Mouse (Mus musculus): ENCODE measurements around the gene Fam53b. TPM values are rescaled to one million over a fixed set of nuclear protein-coding genes. Genes with fewer than 3 reads are reported as not detected.

The Fam53b gene
- polyA plus RNA-seq, 1 experiment from 2014 or later, result 13.6 TPM

DNA sequence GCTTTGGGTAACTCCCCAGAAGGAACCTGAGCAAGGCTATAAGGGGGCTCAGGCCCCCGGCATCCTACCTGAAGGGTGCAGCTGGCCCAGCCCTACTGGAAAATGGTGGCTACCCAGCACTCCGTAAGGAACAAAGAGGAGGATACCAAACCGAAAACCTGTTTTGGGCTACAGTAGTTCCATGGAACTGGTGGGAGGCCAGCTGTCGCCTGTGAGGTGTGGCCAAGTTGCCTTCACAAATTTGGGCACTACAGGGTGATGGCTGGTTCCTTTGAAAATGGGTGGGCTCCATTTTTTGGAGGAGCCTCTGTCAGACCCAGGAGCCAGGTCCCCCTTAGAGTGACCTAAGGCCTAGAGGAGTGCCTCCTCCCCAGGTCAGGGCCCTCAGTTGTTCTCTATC is 98.4 kb downstream of the Fam53b start:
- Histone ChIP-seq H3K4me3 (ENCODE audit: low read depth, low read length) (no peak overlapping the region), H3K4me2 (ENCODE audit: low read length) (no peak overlapping the region), H3K9ac (ENCODE audit: low read depth, low read length) (no peak overlapping the region), H3K4me1 (ENCODE audit: control insufficient read depth, insufficient read depth, low read length) (peaks cover 18% of the 10 kb centered on the region), H3K27me3 (ENCODE audit: control insufficient read depth, insufficient read depth, low read depth, low read length) (no peaks in the 10 kb centered on the region), H3K36me3 (ENCODE audit: control insufficient read depth, insufficient read depth, low read length) (no peaks in the 10 kb centered on the region), H3K9me3 (replicated peaks; ENCODE audit: control insufficient read depth, low read length, poor library complexity, severe bottlenecking) (no peaks in the 10 kb centered on the region), H3K27ac (ENCODE audit: low read length) (peak overlapping the region; percentile 49)
- ATAC-seq, result no peak
- 98% methylated on average over 4 of the region's 4 CpGs for WGBS

DNA sequence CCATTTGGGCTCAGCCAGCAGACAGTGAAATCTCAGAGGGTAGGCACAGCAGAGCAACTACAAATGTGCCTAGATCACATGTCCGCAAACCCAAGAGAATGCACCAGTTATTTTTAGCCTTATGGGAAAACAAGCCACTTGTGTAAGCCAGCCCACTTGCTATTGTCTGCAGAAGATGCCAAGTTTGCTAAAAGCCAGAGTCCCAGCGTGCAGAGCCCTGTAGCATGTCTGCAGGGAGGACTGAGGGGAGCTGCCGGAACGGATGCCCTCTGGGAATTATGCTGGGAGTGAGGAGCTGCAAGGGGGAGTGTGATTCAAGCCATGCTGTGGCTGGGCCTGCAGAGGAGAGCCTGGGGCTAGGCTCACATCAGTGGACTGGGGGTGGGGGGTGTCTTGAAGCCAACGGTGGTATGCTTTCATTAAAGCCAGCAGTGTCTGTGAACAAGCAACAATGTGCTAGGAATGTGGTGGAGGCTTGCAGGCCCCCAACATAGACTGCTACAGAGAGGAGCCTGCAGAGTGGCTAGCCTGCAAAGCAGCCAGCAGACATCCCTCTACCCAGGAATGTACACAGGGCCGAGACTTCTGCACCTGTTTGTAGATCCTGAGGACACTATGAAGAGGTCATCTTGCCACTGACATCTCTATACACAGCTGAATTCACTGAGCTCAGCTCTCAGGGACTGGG is 99.3 kb downstream of the Fam53b start:
- ATAC-seq, result peak; percentile 52
- no peaks in the 10 kb centered on the region for H3K36me3 ChIP-seq (ENCODE audit: control insufficient read depth, insufficient read depth, low read length)
- H3K4me3 ChIP-seq (ENCODE audit: low read depth, low read length), result no peak overlapping the region
- 37% methylated on average over 6 of the region's 6 CpGs for WGBS
- peak overlapping the region; percentile 75 for H3K27ac ChIP-seq (ENCODE audit: low read length)
- H3K4me1 ChIP-seq (ENCODE audit: control insufficient read depth, insufficient read depth, low read length), result peaks cover 18% of the 10 kb centered on the region
- H3K9me3 ChIP-seq (replicated peaks; ENCODE audit: control insufficient read depth, low read length, poor library complexity, severe bottlenecking), result no peaks in the 10 kb centered on the region
- H3K4me2 ChIP-seq (ENCODE audit: low read length), result no peak overlapping the region
- H3K9ac ChIP-seq (ENCODE audit: low read depth, low read length), result 0 out of 2 replicates have a peak overlapping the region, but pooled peaks have one; percentile 21
- no peaks in the 10 kb centered on the region for H3K27me3 ChIP-seq (ENCODE audit: control insufficient read depth, insufficient read depth, low read depth, low read length)

DNA sequence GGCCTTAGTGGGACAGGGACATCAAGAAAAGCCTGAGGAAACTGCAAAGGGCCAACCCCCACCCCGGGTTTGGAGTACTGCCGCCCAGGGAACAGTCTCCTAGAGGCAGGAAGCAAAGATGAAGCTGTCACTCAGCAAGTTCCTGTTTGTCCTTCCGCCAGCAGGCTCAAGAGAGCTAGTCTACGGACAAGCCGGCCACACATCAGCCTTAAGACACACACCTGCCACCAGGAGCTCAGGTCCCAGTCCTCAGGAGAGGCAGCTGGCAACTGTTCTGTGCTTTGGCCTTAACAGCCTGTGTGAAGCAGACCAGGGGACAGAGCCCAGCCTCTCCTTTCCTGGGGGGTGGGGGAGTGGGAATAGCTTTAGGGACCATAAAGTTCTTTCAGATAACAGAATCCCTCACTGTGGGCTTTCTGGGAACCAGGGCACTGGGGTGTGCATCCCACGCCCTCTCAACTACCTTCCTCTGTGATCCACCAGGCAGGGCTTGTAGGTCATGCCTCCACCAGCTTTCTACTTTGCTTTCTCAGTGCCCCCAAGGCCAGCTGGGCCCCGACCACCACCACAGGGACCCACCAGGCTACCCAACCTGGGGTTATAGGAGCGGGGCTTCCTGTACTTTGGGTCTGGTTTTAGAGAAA is 100.1 kb downstream of the Fam53b start:
- H3K4me3 ChIP-seq (ENCODE audit: low read depth, low read length), result no peak overlapping the region
- peaks cover 18% of the 10 kb centered on the region for H3K4me1 ChIP-seq (ENCODE audit: control insufficient read depth, insufficient read depth, low read length)
- peak overlapping the region; percentile 75 for H3K27ac ChIP-seq (ENCODE audit: low read length)
- no peak overlapping the region for H3K9ac ChIP-seq (ENCODE audit: low read depth, low read length)
- no peaks in the 10 kb centered on the region for H3K36me3 ChIP-seq (ENCODE audit: control insufficient read depth, insufficient read depth, low read length)
- H3K4me2 ChIP-seq (ENCODE audit: low read length), result no peak overlapping the region
- no peak for ATAC-seq
- H3K27me3 ChIP-seq (ENCODE audit: control insufficient read depth, insufficient read depth, low read depth, low read length), result no peaks in the 10 kb centered on the region
- H3K9me3 ChIP-seq (replicated peaks; ENCODE audit: control insufficient read depth, low read length, poor library complexity, severe bottlenecking), result no peaks in the 10 kb centered on the region
- 78% methylated on average over 8 of the region's 8 CpGs for WGBS

DNA sequence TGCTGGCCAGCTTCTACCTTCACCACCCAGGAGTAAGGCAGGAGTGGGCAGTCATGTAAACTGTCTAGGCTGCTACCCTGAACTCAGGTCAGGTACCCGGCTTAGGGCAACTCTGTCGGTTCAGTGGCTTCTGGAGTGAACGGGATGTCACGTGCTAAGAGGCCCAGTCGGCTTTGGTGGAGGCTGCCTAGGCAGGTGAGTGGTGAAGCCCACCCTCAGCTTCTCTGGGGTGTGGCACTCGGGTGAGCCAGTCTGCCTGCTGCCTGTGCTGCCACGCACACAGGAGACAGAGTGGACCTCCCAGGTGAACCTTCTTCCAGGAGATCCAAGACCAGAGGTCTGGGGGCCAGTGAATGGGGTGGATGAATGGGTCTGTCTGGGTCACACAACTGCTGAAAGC is 100.7 kb downstream of the Fam53b start:
- ATAC-seq, result no peak
- no peaks in the 10 kb centered on the region for H3K27me3 ChIP-seq (ENCODE audit: control insufficient read depth, insufficient read depth, low read depth, low read length)
- no peak overlapping the region for H3K9ac ChIP-seq (ENCODE audit: low read depth, low read length)
- no peak overlapping the region for H3K4me2 ChIP-seq (ENCODE audit: low read length)
- H3K4me1 ChIP-seq (ENCODE audit: control insufficient read depth, insufficient read depth, low read length), result peaks cover 18% of the 10 kb centered on the region
- H3K9me3 ChIP-seq (replicated peaks; ENCODE audit: control insufficient read depth, low read length, poor library complexity, severe bottlenecking), result no peaks in the 10 kb centered on the region
- no peak overlapping the region for H3K27ac ChIP-seq (ENCODE audit: low read length)
- no peak overlapping the region for H3K4me3 ChIP-seq (ENCODE audit: low read depth, low read length)
- 89% methylated on average over 7 of the region's 7 CpGs for WGBS
- H3K36me3 ChIP-seq (ENCODE audit: control insufficient read depth, insufficient read depth, low read length), result no peaks in the 10 kb centered on the region

DNA sequence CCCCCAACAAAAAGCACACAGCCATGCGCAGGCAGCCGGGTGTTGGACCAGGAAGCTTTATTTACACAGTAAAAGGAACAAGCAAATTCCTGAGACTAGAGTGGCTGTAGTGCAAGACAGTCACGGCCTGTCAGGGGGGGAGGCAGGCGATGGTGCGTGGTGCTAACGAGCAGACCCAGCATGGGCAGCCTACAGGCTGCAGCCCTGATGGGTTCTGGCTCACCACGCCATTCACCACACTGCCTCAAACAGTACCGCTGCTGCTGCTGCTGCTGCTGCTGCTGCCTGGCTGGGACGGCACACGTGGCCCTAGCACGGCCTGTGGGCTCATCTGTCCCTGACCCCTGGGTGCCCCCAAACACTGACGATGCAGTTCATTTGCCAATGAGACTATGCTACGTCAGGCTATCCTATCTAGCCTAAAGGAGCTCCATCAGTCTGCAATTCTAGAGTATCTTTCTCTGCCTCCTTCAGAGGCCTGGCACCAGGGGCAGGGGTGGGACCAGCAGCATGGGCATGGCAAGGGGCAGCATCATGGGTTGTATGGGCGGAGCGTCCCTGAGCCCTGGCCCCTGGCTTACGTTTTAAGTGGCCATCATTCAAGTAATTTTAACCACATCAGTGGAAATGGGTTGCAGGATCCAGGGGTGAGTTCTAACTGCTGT is 101.5 kb downstream of the Fam53b start:
- 0 out of 2 replicates have a peak, but pooled peaks have one; percentile 22 for ATAC-seq

DNA sequence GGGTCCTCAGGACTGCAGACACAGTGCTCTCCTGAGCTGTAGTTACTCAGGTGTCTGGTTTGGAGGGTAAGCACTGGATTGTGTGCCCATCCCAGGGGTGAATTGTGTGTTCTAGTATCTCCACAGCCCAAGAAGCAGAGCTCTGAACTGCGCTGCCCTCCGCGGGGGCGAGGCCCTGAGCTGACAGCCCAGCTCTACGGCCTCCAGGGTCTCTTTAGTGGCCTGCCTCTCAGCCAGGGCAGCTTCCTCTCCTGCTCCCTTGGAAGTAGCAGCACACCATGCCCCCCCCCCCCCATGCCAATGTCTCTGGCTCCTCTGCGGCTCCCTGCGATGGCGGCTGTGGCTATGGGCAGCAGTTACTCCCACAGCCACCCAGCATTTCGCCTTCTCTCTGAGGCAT is 102.1 kb downstream of the Fam53b start:
- no peaks in the 10 kb centered on the region for H3K36me3 ChIP-seq (ENCODE audit: control insufficient read depth, insufficient read depth, low read length)
- no peaks in the 10 kb centered on the region for H3K9me3 ChIP-seq (replicated peaks; ENCODE audit: control insufficient read depth, low read length, poor library complexity, severe bottlenecking)
- no peak for ATAC-seq
- no peak overlapping the region for H3K4me2 ChIP-seq (ENCODE audit: low read length)
- 0 out of 2 replicates have a peak overlapping the region, but pooled peaks have one; percentile 26 for H3K9ac ChIP-seq (ENCODE audit: low read depth, low read length)
- no peak overlapping the region for H3K4me3 ChIP-seq (ENCODE audit: low read depth, low read length)
- H3K27ac ChIP-seq (ENCODE audit: low read length), result 0 out of 2 replicates have a peak overlapping the region, but pooled peaks have one; percentile 29
- H3K27me3 ChIP-seq (ENCODE audit: control insufficient read depth, insufficient read depth, low read depth, low read length), result no peaks in the 10 kb centered on the region
- peaks cover 18% of the 10 kb centered on the region for H3K4me1 ChIP-seq (ENCODE audit: control insufficient read depth, insufficient read depth, low read length)
- WGBS, result 82% methylated on average over 9 of the region's 9 CpGs

More for the DNA sequence above, 101.5 kb downstream of the Fam53b start:
- 0 out of 2 replicates have a peak overlapping the region, but pooled peaks have one; percentile 29 for H3K27ac ChIP-seq (ENCODE audit: low read length)
- WGBS, result 50% methylated on average over 16 of the region's 16 CpGs
- H3K4me3 ChIP-seq (ENCODE audit: low read depth, low read length), result no peak overlapping the region
- no peak overlapping the region for H3K4me2 ChIP-seq (ENCODE audit: low read length)
- H3K27me3 ChIP-seq (ENCODE audit: control insufficient read depth, insufficient read depth, low read depth, low read length), result no peaks in the 10 kb centered on the region
- H3K9me3 ChIP-seq (replicated peaks; ENCODE audit: control insufficient read depth, low read length, poor library complexity, severe bottlenecking), result no peaks in the 10 kb centered on the region
- 0 out of 2 replicates have a peak overlapping the region, but pooled peaks have one; percentile 26 for H3K9ac ChIP-seq (ENCODE audit: low read depth, low read length)
- peaks cover 18% of the 10 kb centered on the region for H3K4me1 ChIP-seq (ENCODE audit: control insufficient read depth, insufficient read depth, low read length)
- no peaks in the 10 kb centered on the region for H3K36me3 ChIP-seq (ENCODE audit: control insufficient read depth, insufficient read depth, low read length)

DNA sequence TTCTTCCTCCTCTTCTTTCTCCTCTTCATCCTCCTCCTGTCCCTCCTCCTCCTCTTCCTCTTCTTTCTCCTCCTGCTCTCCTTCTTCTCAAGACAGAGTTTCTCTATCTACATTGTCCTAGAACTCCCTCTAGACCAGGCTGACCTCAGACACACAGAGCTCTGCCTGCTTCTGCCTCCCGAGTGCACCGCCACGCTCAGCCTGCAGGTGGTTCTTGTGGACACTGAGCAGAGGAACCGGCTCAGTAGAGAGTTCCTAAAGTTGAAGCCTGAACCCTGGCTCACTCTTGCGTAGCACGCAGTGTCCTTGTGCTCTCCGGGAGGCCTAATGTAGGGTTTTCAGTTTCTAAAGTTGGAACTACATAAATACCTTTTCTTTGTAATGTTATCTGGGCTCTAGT is 108.6 kb downstream of the Fam53b start:
- ATAC-seq, result no peak
- WGBS, result 90% methylated on average over 7 of the region's 7 CpGs

DNA sequence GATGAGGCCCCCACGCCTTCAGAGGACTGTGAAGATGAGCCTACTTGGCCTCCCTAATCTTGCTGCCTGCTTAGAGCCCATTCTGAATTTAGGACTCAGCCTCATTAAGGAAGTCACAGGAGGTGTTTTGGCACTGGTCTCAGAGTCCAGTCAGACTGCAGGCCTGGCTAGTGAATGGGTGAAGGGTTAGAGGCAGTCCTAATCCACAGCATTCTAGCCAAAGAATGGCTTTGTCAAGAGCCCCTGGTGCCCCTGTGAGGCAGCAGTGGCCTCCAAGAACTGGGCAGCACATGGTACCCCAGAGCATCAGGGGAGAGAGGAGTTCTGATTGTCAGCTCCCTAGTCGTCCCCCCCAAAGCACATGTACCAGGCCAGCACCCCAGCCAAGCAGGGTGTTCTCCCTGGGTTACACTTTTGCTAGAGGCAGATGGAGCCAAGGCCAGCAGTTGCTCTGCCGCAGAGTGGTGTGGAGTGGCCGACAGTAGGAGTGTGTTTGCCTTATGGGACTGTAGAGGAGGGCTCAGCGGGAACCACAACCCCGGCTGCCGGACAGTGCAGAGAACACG is 109.3 kb downstream of the Fam53b start:
- WGBS, result 86% methylated on average over 8 of the region's 8 CpGs
- H3K9ac ChIP-seq (ENCODE audit: low read depth, low read length), result no peak overlapping the region
- H3K27ac ChIP-seq (ENCODE audit: low read length), result no peak overlapping the region
- H3K4me1 ChIP-seq (ENCODE audit: control insufficient read depth, insufficient read depth, low read length), result no peaks in the 10 kb centered on the region
- H3K36me3 ChIP-seq (ENCODE audit: control insufficient read depth, insufficient read depth, low read length), result no peaks in the 10 kb centered on the region
- H3K9me3 ChIP-seq (replicated peaks; ENCODE audit: control insufficient read depth, low read length, poor library complexity, severe bottlenecking), result no peaks in the 10 kb centered on the region
- H3K4me2 ChIP-seq (ENCODE audit: low read length), result no peak overlapping the region
- no peak overlapping the region for H3K4me3 ChIP-seq (ENCODE audit: low read depth, low read length)
- ATAC-seq, result no peak
- no peaks in the 10 kb centered on the region for H3K27me3 ChIP-seq (ENCODE audit: control insufficient read depth, insufficient read depth, low read depth, low read length)

More for the DNA sequence above, 108.6 kb downstream of the Fam53b start:
- Histone ChIP-seq H3K4me1 (ENCODE audit: control insufficient read depth, insufficient read depth, low read length) (no peaks in the 10 kb centered on the region), H3K9ac (ENCODE audit: low read depth, low read length) (no peak overlapping the region), H3K36me3 (ENCODE audit: control insufficient read depth, insufficient read depth, low read length) (no peaks in the 10 kb centered on the region), H3K9me3 (replicated peaks; ENCODE audit: control insufficient read depth, low read length, poor library complexity, severe bottlenecking) (no peaks in the 10 kb centered on the region), H3K4me2 (ENCODE audit: low read length) (no peak overlapping the region), H3K27me3 (ENCODE audit: control insufficient read depth, insufficient read depth, low read depth, low read length) (no peaks in the 10 kb centered on the region), H3K27ac (ENCODE audit: low read length) (no peak overlapping the region), H3K4me3 (ENCODE audit: low read depth, low read length) (no peak overlapping the region)

All from midbrain, embryonic 16.5 days (tissue).